Mouse (Mus musculus) hindbrain, embryonic 11.5 days (tissue): Measurements from ENCODE around the gene Nrip3. TPM values are rescaled to one million over a fixed set of nuclear protein-coding genes. Genes with fewer than 3 reads are reported as not detected.

ENCODE experiments used
- ATAC-seq: fragments of 200-750 bp; cut with Nextera tagmentation; 2 replicates; pipeline ENCODE4 v1.8.0; 2017; ENCODE audit warnings: mild to moderate bottlenecking, moderate TSS enrichment, moderate library complexity; ENCODE audit not compliant: low FRiP score
- DNase-seq: peaks from one replicate; pipeline ENCODE4 v3.0.0-alpha.2; 2015; ENCODE audit warnings: low spot score
- H3K27ac ChIP-seq: fragments of 300-500 bp; sonication (generic); 2 replicates; pipeline ENCODE4 v1.5.1; 2014; ENCODE audit warnings: mild to moderate bottlenecking, low read depth, low read length
- H3K27me3 ChIP-seq: fragments of 300-500 bp; sonication (generic); 2 replicates; pipeline ENCODE4 v1.6.1; 2014; ENCODE audit warnings: mild to moderate bottlenecking, low read length, moderate library complexity, mixed read lengths; ENCODE audit not compliant: control insufficient read depth, insufficient read depth
- H3K36me3 ChIP-seq: fragments of 300-500 bp; sonication (generic); 2 replicates; pipeline ENCODE4 v1.6.1; 2014; ENCODE audit warnings: mild to moderate bottlenecking, low read length, moderate library complexity, mixed read lengths; ENCODE audit not compliant: control insufficient read depth, insufficient read depth
- H3K4me1 ChIP-seq: fragments of 300-500 bp; sonication (generic); replicated peaks from 2 replicates; pipeline ENCODE4 v1.6.1; 2014; ENCODE audit warnings: low read length, mixed read lengths; ENCODE audit not compliant: control insufficient read depth, insufficient read depth
- H3K4me2 ChIP-seq: fragments of 300-500 bp; sonication (generic); replicated peaks from 2 replicates; pipeline ENCODE4 v1.6.1; 2014; ENCODE audit warnings: mild to moderate bottlenecking, low read depth, low read length
- H3K4me3 ChIP-seq: fragments of 300-500 bp; sonication (generic); 2 replicates; pipeline ENCODE4 v1.5.1; 2014; ENCODE audit warnings: low read depth, low read length
- H3K9ac ChIP-seq: fragments of 300-500 bp; sonication (generic); 2 replicates; pipeline ENCODE4 v1.6.1; 2014; ENCODE audit warnings: low read depth, low read length
- H3K9me3 ChIP-seq: fragments of 300-500 bp; sonication (generic); 2 replicates; pipeline ENCODE4 v1.6.1; 2016; ENCODE audit warnings: low read length; ENCODE audit not compliant: control insufficient read depth
- WGBS: fragments of 180-500 bp; shearing (Covaris S2); extraction: QIAGEN DNeasy Blood & Tissue Kit; methylation state at CpG from one replicate; pipeline ENCODE4 v1.1.7; 2014; 5-methylcytosine and 5-hydroxymethylcytosine counted together
- polyA plus RNA-seq: library from polyadenylated mRNA; unstranded; fragments of >200 nt; fragmentation: Nextera tagmentation; extraction: Ambion mirVana; gene quantifications from 2 replicates; pipeline ENCODE4 v1.2.1, GENCODE M21; 2014

Gene Nrip3
- polyA plus RNA-seq, 1 experiment from 2014 or later: 0.85 TPM

GRCm38 (mm10) chr7:109787860-109788259, 6.0 kb upstream of the Nrip3 start:
- Histone ChIP-seq H3K27ac (no peak overlapping the region), H3K9me3 (no peaks in the 10 kb centered on the region), H3K4me2 (no peak overlapping the region), H3K9ac (no peak overlapping the region), H3K4me1 (no peaks in the 10 kb centered on the region), H3K27me3 (peaks cover 3% of the 10 kb centered on the region; the same call in 1 of the 2 replicates), H3K36me3 (no peaks in the 10 kb centered on the region), H3K4me3 (no peak overlapping the region)
- DNase-seq: no peak
- no peak for ATAC-seq
- 93% methylated on average over 2 of the region's 2 CpGs for WGBS

GRCm38 (mm10) chr7:109783281-109783680, 1.5 kb upstream of the Nrip3 start:
- Histone ChIP-seq H3K9ac (no peak overlapping the region), H3K27me3 (peaks cover 24% of the 10 kb centered on the region), H3K9me3 (no peaks in the 10 kb centered on the region), H3K36me3 (no peaks in the 10 kb centered on the region), H3K27ac (no peak overlapping the region), H3K4me3 (no peak overlapping the region), H3K4me2 (no peak overlapping the region), H3K4me1 (peaks cover 6% of the 10 kb centered on the region)
- 65% methylated on average over 7 of the region's 7 CpGs for WGBS
- DNase-seq: no peak
- ATAC-seq: no peak

- Histone ChIP-seq H3K36me3 (no peaks in the 10 kb centered on the region), H3K4me1 (peaks cover 6% of the 10 kb centered on the region), H3K27me3 (peaks cover 24% of the 10 kb centered on the region), H3K9ac (peak overlapping the region; percentile 41), H3K4me3 (peak overlapping the region; percentile 58), H3K4me2 (peak overlapping the region; percentile 98), H3K27ac (no peak overlapping the region), H3K9me3 (no peaks in the 10 kb centered on the region)
- DNase-seq (no peak), ATAC-seq (peak; percentile 75)
- 2% methylated on average over 24 of the region's 24 CpGs for WGBS
Observed at GRCm38 (mm10) chr7:109781087-109781469, 747 bp downstream of the Nrip3 start.

GRCm38 (mm10) chr7:109772251-109772650, 9.6 kb downstream of the Nrip3 start:
- Histone ChIP-seq H3K4me2 (no peak overlapping the region), H3K36me3 (no peaks in the 10 kb centered on the region), H3K9me3 (no peaks in the 10 kb centered on the region), H3K4me1 (no peaks in the 10 kb centered on the region), H3K4me3 (no peak overlapping the region), H3K27me3 (no peaks in the 10 kb centered on the region), H3K27ac (no peak overlapping the region), H3K9ac (no peak overlapping the region)
- DNase-seq: no peak
- no peak for ATAC-seq

- Histone ChIP-seq H3K4me1 (no peaks in the 10 kb centered on the region), H3K4me2 (no peak overlapping the region), H3K27ac (no peak overlapping the region), H3K9ac (no peak overlapping the region), H3K4me3 (no peak overlapping the region), H3K27me3 (no peaks in the 10 kb centered on the region), H3K36me3 (no peaks in the 10 kb centered on the region), H3K9me3 (no peaks in the 10 kb centered on the region)
- DNase-seq (no peak), ATAC-seq (no peak)
- WGBS: 66% methylated on average over 2 of the region's 2 CpGs
Observed at GRCm38 (mm10) chr7:109768699-109769383, 13.0 kb downstream of the Nrip3 start.

- Histone ChIP-seq H3K27me3 (no peaks in the 10 kb centered on the region), H3K9ac (no peak overlapping the region), H3K36me3 (no peaks in the 10 kb centered on the region), H3K9me3 (no peaks in the 10 kb centered on the region), H3K4me2 (no peak overlapping the region), H3K27ac (no peak overlapping the region), H3K4me1 (no peaks in the 10 kb centered on the region), H3K4me3 (no peak overlapping the region)
- 81% methylated on average over 7 of the region's 7 CpGs for WGBS
- ATAC-seq (no peak), DNase-seq (no peak)
Observed at GRCm38 (mm10) chr7:109767575-109768350, 14.1 kb downstream of the Nrip3 start.

GRCm38 (mm10) chr7:109764009-109764408, 17.8 kb downstream of the Nrip3 start:
- 86% methylated on average over 2 of the region's 2 CpGs for WGBS
- Histone ChIP-seq H3K27ac (no peak overlapping the region), H3K9me3 (no peaks in the 10 kb centered on the region), H3K27me3 (no peaks in the 10 kb centered on the region), H3K36me3 (no peaks in the 10 kb centered on the region), H3K9ac (no peak overlapping the region), H3K4me3 (no peak overlapping the region), H3K4me1 (no peaks in the 10 kb centered on the region), H3K4me2 (no peak overlapping the region)
- DNase-seq (no peak), ATAC-seq (no peak)

GRCm38 (mm10) chr7:109756291-109756690, 25.5 kb downstream of the Nrip3 start:
- Histone ChIP-seq H3K4me2 (no peak overlapping the region), H3K27me3 (no peaks in the 10 kb centered on the region), H3K27ac (no peak overlapping the region), H3K9me3 (no peaks in the 10 kb centered on the region), H3K36me3 (no peaks in the 10 kb centered on the region), H3K9ac (no peak overlapping the region), H3K4me3 (no peak overlapping the region), H3K4me1 (no peaks in the 10 kb centered on the region)
- WGBS: 98% methylated on average over 3 of the region's 3 CpGs
- DNase-seq (no peak), ATAC-seq (no peak)

- no peaks in the 10 kb centered on the region for H3K9me3 ChIP-seq
- 89% methylated on average over 8 of the region's 8 CpGs for WGBS
- H3K4me3 ChIP-seq: no peak overlapping the region
- H3K4me1 ChIP-seq: no peaks in the 10 kb centered on the region
- H3K36me3 ChIP-seq: no peaks in the 10 kb centered on the region
- H3K9ac ChIP-seq: no peak overlapping the region
- no peak overlapping the region for H3K4me2 ChIP-seq
- ATAC-seq (no peak), DNase-seq (no peak)
- no peaks in the 10 kb centered on the region for H3K27me3 ChIP-seq
- no peak overlapping the region for H3K27ac ChIP-seq
Observed at GRCm38 (mm10) chr7:109754034-109754433, 27.8 kb downstream of the Nrip3 start.
